Mouse (Mus musculus) kidney, embryonic 16.5 days (tissue): ENCODE measurements around the gene Nexn. TPM values are rescaled to one million over a fixed set of nuclear protein-coding genes. Genes with fewer than 3 reads are reported as not detected.

Source experiments
- ATAC-seq: fragments of 200-750 bp; cut with Nextera tagmentation; 2 replicates; pipeline ENCODE4 v1.8.0; 2017; ENCODE audit warnings: moderate TSS enrichment; ENCODE audit not compliant: low FRiP score, low TSS enrichment
- H3K27ac ChIP-seq: fragments of 300-500 bp; sonication (generic); 2 replicates; pipeline ENCODE4 v1.5.1; 2014; ENCODE audit warnings: low read length
- H3K27me3 ChIP-seq: fragments of 300-500 bp; sonication (generic); 2 replicates; pipeline ENCODE4 v1.6.1; 2014; ENCODE audit warnings: low read length, control low read depth, mixed read lengths; ENCODE audit not compliant: insufficient read depth
- H3K36me3 ChIP-seq: fragments of 300-500 bp; sonication (generic); 2 replicates; pipeline ENCODE4 v1.6.1; 2014; ENCODE audit warnings: low read length, control low read depth, mixed read lengths; ENCODE audit not compliant: insufficient read depth
- H3K4me1 ChIP-seq: fragments of 300-500 bp; sonication (generic); 2 replicates; pipeline ENCODE4 v1.6.1; 2014; ENCODE audit warnings: low read length, control low read depth, mixed read lengths; ENCODE audit not compliant: insufficient read depth
- H3K4me2 ChIP-seq: fragments of 300-500 bp; sonication (generic); replicated peaks from 2 replicates; pipeline ENCODE4 v1.6.1; 2014; ENCODE audit warnings: low read depth, low read length
- H3K4me3 ChIP-seq: fragments of 300-500 bp; sonication (generic); 2 replicates; pipeline ENCODE4 v1.5.1; 2014; ENCODE audit warnings: mild to moderate bottlenecking, low read length
- H3K9ac ChIP-seq: fragments of 300-500 bp; sonication (generic); replicated peaks from 2 replicates; pipeline ENCODE4 v1.6.1; 2014; ENCODE audit warnings: low read length
- H3K9me3 ChIP-seq: fragments of 300-500 bp; sonication (generic); 2 replicates; pipeline ENCODE4 v1.6.1; 2016; ENCODE audit warnings: low read length, control low read depth
- WGBS: fragments of 180-500 bp; shearing (Covaris S2); extraction: QIAGEN DNeasy Blood & Tissue Kit; methylation state at CpG from one replicate; pipeline ENCODE4 v1.1.7; 2014; 5-methylcytosine and 5-hydroxymethylcytosine counted together
- polyA plus RNA-seq: library from polyadenylated mRNA; unstranded; fragments of >200 nt; fragmentation: Nextera tagmentation; extraction: Ambion mirVana; gene quantifications from 2 replicates; pipeline ENCODE4 v1.2.1, GENCODE M21; 2015

The Nexn gene
- polyA plus RNA-seq, 1 experiment from 2014 or later, result 10.9 TPM

GRCm38 (mm10) chr3:152193177-152193576, 73.0 kb downstream of the Nexn start:
- H3K27ac ChIP-seq, result peak overlapping the region; percentile 93
- H3K27me3 ChIP-seq, result no peaks in the 10 kb centered on the region
- peaks cover 16% of the 10 kb centered on the region for H3K4me1 ChIP-seq
- peak overlapping the region; percentile 67 for H3K4me3 ChIP-seq
- ATAC-seq, result no peak
- H3K9ac ChIP-seq, result peak overlapping the region; percentile 71
- peak overlapping the region; percentile 67 for H3K4me2 ChIP-seq
- no peaks in the 10 kb centered on the region for H3K9me3 ChIP-seq
- H3K36me3 ChIP-seq, result no peaks in the 10 kb centered on the region
- WGBS, result 2% methylated on average over 7 of the region's 7 CpGs

GRCm38 (mm10) chr3:152192238-152192931, 73.8 kb downstream of the Nexn start:
- peak; percentile 21; the same call in 1 of the 2 replicates for ATAC-seq
- Histone ChIP-seq H3K9ac (peak overlapping the region; percentile 67), H3K27ac (peak overlapping the region; percentile 86), H3K36me3 (no peaks in the 10 kb centered on the region), H3K4me2 (peak overlapping the region; percentile 67), H3K27me3 (no peaks in the 10 kb centered on the region), H3K9me3 (no peaks in the 10 kb centered on the region), H3K4me3 (peak overlapping the region; percentile 59), H3K4me1 (peaks cover 16% of the 10 kb centered on the region)
- 11% methylated on average over 9 of the region's 11 CpGs for WGBS

- Histone ChIP-seq H3K27ac (peak overlapping the region; percentile 86), H3K9me3 (no peaks in the 10 kb centered on the region), H3K4me3 (peak overlapping the region; percentile 59), H3K4me2 (peak overlapping the region; percentile 67), H3K27me3 (no peaks in the 10 kb centered on the region), H3K36me3 (no peaks in the 10 kb centered on the region), H3K9ac (peak overlapping the region; percentile 67), H3K4me1 (peaks cover 16% of the 10 kb centered on the region)
- 7% methylated on average over 6 of the region's 6 CpGs for WGBS
- peak; percentile 42 for ATAC-seq
These were observed 74.3 kb downstream of the Nexn start for GRCm38 (mm10) chr3:152191791-152192237.

GRCm38 (mm10) chr3:152190679-152191477, 75.3 kb downstream of the Nexn start:
- Histone ChIP-seq H3K36me3 (peaks cover 4% of the 10 kb centered on the region; the same call in 1 of the 2 replicates), H3K9ac (peak overlapping the region; percentile 62), H3K9me3 (no peaks in the 10 kb centered on the region), H3K27me3 (no peaks in the 10 kb centered on the region), H3K4me2 (peak overlapping the region; percentile 41), H3K4me1 (peaks cover 16% of the 10 kb centered on the region), H3K4me3 (peak overlapping the region; percentile 29), H3K27ac (peak overlapping the region; percentile 50; the same call in 1 of the 2 replicates)
- ATAC-seq, result no peak
- 74% methylated on average over 9 of the region's 9 CpGs for WGBS

GRCm38 (mm10) chr3:152189306-152189705, 76.8 kb downstream of the Nexn start:
- H3K4me1 ChIP-seq, result peaks cover 16% of the 10 kb centered on the region
- no peaks in the 10 kb centered on the region for H3K9me3 ChIP-seq
- 34% methylated on average over 4 of the region's 4 CpGs for WGBS
- no peak overlapping the region for H3K4me3 ChIP-seq
- H3K27me3 ChIP-seq, result no peaks in the 10 kb centered on the region
- no peak overlapping the region for H3K27ac ChIP-seq
- H3K9ac ChIP-seq, result no peak overlapping the region
- H3K4me2 ChIP-seq, result peak overlapping the region; percentile 11; the same call in 1 of the 2 replicates
- peak; percentile 44 for ATAC-seq
- H3K36me3 ChIP-seq, result peaks cover 11% of the 10 kb centered on the region

Other genes with a start within 250 kb of the Nexn start
- 43.7 and 45.7 TPM in 2 replicates for gene Gipc2, start 100.1 kb downstream of the Nexn start, polyA plus RNA-seq
- 34.1 and 34.2 TPM in 2 replicates for gene Dnajb4, start 56.0 kb downstream of the Nexn start, polyA plus RNA-seq
- 258 and 286 TPM in 2 replicates for gene Fubp1, start 55.9 kb downstream of the Nexn start, polyA plus RNA-seq
- gene Miga1, start 74.1 kb upstream of the Nexn start, polyA plus RNA-seq, result 17.3 and 21.1 TPM in 2 replicates
- gene Usp33, start 80.1 kb upstream of the Nexn start, polyA plus RNA-seq, result 45.7 and 46.2 TPM in 2 replicates
- 50.3 and 54.5 TPM in 2 replicates for gene Zzz3, start 129.1 kb upstream of the Nexn start, polyA plus RNA-seq